Mouse (Mus musculus) bone marrow, adult 2 months (tissue): Measurements from ENCODE around the gene Adamtsl4.

ENCODE experiments used
- CTCF ChIP-seq: fragments of 200-500 bp; IDR thresholded peaks from 2 replicates; pipeline ENCODE4 v1.5.1; 2011; ENCODE audit warnings: low read length, control low read depth; ENCODE audit not compliant: control insufficient read depth, insufficient read depth
- POLR2A ChIP-seq: fragments of 200-500 bp; IDR thresholded peaks from 2 replicates; pipeline ENCODE4 v1.6.1; 2011; ENCODE audit warnings: low read depth, mild to moderate bottlenecking, control low read depth, low read length, borderline replicate concordance; ENCODE audit not compliant: control insufficient read depth

- TF ChIP-seq POLR2A (no peak), CTCF (no peak)
Measured at GRCm38 (mm10) chr3:95666124-95666844, 21.4 kb downstream of the Adamtsl4 start.
